Mouse (Mus musculus) heart, adult 2 months (tissue): ENCODE measurements around the gene Mab21l3. TPM values are rescaled to one million over a fixed set of nuclear protein-coding genes. Genes with fewer than 3 reads are reported as not detected.
A peak's percentile ranks its signal among the peaks of the same experiment; 100 is the strongest.

Source experiments
- DNase-seq, 2 experiments: peaks; one replicate each; pipeline ENCODE4 v3.0.0; 2021
- H3K27ac ChIP-seq: fragments of 200-600 bp; 2 replicates; pipeline ENCODE4 v1.8.1; 2022
- H3K27me3 ChIP-seq: fragments of 200-500 bp; 2 replicates; pipeline ENCODE4 v1.6.1; 2012; ENCODE audit warnings: mild to moderate bottlenecking, low read length, inconsistent platforms, mixed read lengths; ENCODE audit not compliant: control insufficient read depth, insufficient read depth
- H3K36me3 ChIP-seq: fragments of 200-500 bp; 2 replicates; pipeline ENCODE4 v1.6.1; 2012; ENCODE audit warnings: low read length, inconsistent platforms; ENCODE audit not compliant: control insufficient read depth, insufficient read depth
- H3K4me1 ChIP-seq: fragments of 200-500 bp; 2 replicates; pipeline ENCODE4 v1.6.1; 2011; ENCODE audit warnings: low read length; ENCODE audit not compliant: control insufficient read depth, insufficient read depth
- H3K4me3 ChIP-seq: fragments of 200-600 bp; 2 replicates; pipeline ENCODE4 v1.8.1; 2022
- H3K79me2 ChIP-seq: fragments of 200-500 bp; replicated peaks from 2 replicates; pipeline ENCODE4 v1.6.1; 2012; ENCODE audit warnings: mild to moderate bottlenecking, inconsistent platforms, low read length, moderate library complexity, mixed read lengths; ENCODE audit not compliant: control insufficient read depth, insufficient read depth
- H3K9ac ChIP-seq: fragments of 200-500 bp; 2 replicates; pipeline ENCODE4 v1.6.1; 2012; ENCODE audit warnings: low read depth, mild to moderate bottlenecking, control low read depth, inconsistent platforms, low read length, mixed read lengths
- CTCF ChIP-seq: fragments of 200-600 bp; IDR thresholded peaks from 2 replicates; pipeline ENCODE4 v1.8.1; 2022; ENCODE audit warnings: antibody characterized with exemption, mild to moderate bottlenecking, moderate library complexity
- EP300 ChIP-seq: fragments of 200-500 bp; IDR thresholded peaks from 2 replicates; pipeline ENCODE4 v1.6.1; 2011; ENCODE audit warnings: low read depth, low read length, control low read depth; ENCODE audit not compliant: insufficient read depth
- POLR2A ChIP-seq: fragments of 200-500 bp; IDR thresholded peaks from 2 replicates; pipeline ENCODE4 v1.6.1; 2011; ENCODE audit warnings: mild to moderate bottlenecking, low read depth, low read length, control low read depth; ENCODE audit not compliant: insufficient read depth
- WGBS: fragments of 180-500 bp; shearing (Covaris S2); methylation state at CpG from one replicate; pipeline ENCODE4 v1.1.7; 2018; 5-methylcytosine and 5-hydroxymethylcytosine counted together
- intact Hi-C: fragments of 180-260 bp; cut with DNase I; formaldehyde crosslinking; loops from one replicate; pipeline ENCODE4 v1.15.1; 2025
- polyA plus RNA-seq: library from polyadenylated mRNA; depleted of rRNA; stranded (reverse); fragments of >200 nt; gene quantifications from 2 replicates; pipeline ENCODE4 v1.2.3, GENCODE M21; 2012
- total RNA-seq, 2 experiments: library from RNA; stranded (reverse); gene quantifications; 2 replicates each; pipeline ENCODE4 v1.2.3; 2021

Gene Mab21l3
- total and polyA plus RNA-seq, 3 experiments = 0.16 TPM; not detected in 2

DNA sequence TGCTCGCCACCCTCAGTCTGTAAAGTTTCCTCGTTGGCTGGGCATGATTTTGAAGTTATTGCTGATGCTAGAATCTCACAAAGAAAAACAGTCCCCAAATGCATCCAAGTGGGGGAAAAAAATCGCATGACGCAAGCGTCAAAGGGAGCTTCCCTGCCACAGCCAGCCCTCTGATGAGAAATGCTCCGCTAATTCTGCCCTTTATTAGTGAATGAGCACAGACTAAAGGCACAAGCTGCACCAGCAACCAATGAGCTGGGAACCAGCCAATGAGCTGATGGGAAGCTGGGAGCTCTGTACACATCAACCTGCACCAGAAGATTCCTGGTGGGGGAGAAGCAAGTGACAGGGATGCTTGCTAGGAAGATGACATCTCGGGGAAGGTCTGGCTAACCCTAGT, 11.0 kb upstream of the Mab21l3 start:
- Histone ChIP-seq H3K36me3 (no peaks in the 10 kb centered on the region; the same call in 1 of the 2 replicates), H3K79me2 (no peaks in the 10 kb centered on the region), H3K27ac (no peak overlapping the region), H3K27me3 (no peaks in the 10 kb centered on the region), H3K4me1 (no peaks in the 10 kb centered on the region), H3K4me3 (no peak overlapping the region), H3K9ac (no peak overlapping the region)
- no peak for DNase-seq
- TF ChIP-seq POLR2A = no peak
- TF ChIP-seq EP300 = no peak
- TF ChIP-seq CTCF = no peak
- WGBS = 92% methylated on average over 7 of the region's 7 CpGs
- intact Hi-C loops = no loop called here

GRCm38 (mm10) chr3:101854075-101854474, 5.3 kb upstream of the Mab21l3 start:
- no peak for TF ChIP-seq EP300
- no peak for TF ChIP-seq CTCF
- no peak for TF ChIP-seq POLR2A
- 88% methylated on average over 1 of the region's 1 CpGs for WGBS
- no peak overlapping the region for H3K9ac ChIP-seq

DNA sequence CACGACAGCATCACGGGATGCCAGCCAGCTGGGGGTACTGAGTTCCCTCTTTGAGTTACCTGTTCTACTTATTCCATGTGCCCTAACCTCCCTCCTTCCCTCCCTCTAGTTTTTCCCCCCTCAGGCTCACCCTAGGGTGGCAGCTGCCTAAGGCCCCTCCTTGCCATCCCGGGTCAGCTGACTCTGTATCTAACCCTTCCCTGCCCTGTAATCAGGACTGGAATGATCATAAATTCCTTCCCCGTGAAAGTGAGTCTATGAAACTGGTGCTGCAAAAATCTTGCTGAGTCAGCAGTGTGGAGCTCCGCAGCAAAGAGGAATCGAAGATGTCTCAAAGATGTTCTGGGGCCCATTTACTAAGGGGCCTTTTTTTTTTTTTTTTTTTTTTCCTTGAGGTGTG, 2.6 kb upstream of the Mab21l3 start:
- no peaks in the 10 kb centered on the region for H3K4me1 ChIP-seq
- 62% methylated on average over 6 of the region's 6 CpGs for WGBS
- H3K79me2 ChIP-seq = no peaks in the 10 kb centered on the region
- DNase-seq = no peak
- no peak overlapping the region for H3K9ac ChIP-seq
- H3K27me3 ChIP-seq = no peaks in the 10 kb centered on the region
- no peak for TF ChIP-seq EP300
- no peak for TF ChIP-seq POLR2A
- TF ChIP-seq CTCF = no peak
- H3K4me3 ChIP-seq = no peak overlapping the region
- H3K36me3 ChIP-seq = no peaks in the 10 kb centered on the region
- H3K27ac ChIP-seq = no peak overlapping the region
- intact Hi-C loops = no loop called here

More at GRCm38 (mm10) chr3:101854075-101854474, 5.3 kb upstream of the Mab21l3 start:
- Histone ChIP-seq H3K36me3 (no peaks in the 10 kb centered on the region), H3K27ac (no peak overlapping the region), H3K4me1 (no peaks in the 10 kb centered on the region), H3K27me3 (no peaks in the 10 kb centered on the region), H3K79me2 (no peaks in the 10 kb centered on the region), H3K4me3 (no peak overlapping the region)
- DNase-seq = no peak
- intact Hi-C loops = no loop called here

DNA sequence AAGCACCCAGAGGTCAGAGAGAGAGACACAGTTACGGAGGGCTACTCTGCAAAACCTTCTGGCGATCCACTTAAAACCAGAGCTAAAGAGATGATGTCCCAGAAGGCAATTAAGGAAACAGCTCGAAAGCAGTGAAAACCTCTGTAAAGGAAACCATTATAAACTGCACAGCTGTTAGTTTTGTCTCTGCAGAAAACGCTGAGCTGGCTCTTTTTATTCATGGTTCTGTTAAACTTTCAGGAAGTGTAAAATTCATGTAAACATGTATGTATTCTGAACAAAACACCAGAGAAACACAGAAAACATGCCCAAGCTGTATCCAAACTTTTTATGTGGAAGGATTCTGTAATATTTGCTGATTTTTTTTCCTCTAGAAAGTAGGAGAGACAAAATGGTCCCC, 2.7 kb downstream of the Mab21l3 start:
- intact Hi-C loops = no loop called here
- no peaks in the 10 kb centered on the region for H3K79me2 ChIP-seq

DNA sequence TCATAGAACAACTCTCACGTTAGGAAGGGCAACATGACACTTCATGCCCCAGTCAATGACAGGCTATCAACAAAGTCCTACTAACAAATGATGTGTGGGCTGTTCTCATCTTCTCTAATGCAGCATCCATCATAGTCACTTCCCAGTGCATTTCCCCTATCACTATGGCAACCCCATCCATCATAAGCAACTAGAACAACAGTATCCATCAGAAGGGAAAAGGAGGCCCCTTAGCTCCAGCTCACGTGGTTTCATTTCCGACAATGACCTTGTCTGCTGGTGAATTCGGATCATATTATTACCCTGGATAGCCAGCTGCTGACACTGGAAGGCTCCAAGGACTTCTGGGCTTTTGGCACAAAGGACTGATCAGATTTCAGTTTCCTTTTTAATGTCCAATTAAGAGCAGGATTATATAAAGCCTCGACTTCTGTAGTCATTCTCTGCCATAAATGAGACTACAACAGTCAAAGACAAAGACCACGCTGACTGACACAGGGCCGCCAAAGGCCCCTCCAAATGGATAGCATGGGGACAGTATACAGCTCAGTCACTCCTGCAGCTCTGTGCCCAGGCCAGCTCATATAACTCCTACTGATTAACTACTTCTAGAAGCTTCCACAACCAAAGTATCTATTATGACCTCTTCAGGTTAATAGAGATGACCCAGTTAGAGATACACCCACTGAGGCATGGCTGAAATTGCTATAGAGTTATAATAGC, 6.2 kb downstream of the Mab21l3 start:
- Histone ChIP-seq H3K27ac (no peak overlapping the region), H3K36me3 (no peaks in the 10 kb centered on the region), H3K9ac (no peak overlapping the region), H3K79me2 (no peaks in the 10 kb centered on the region), H3K4me3 (no peak overlapping the region), H3K4me1 (no peaks in the 10 kb centered on the region), H3K27me3 (no peaks in the 10 kb centered on the region)
- WGBS = 81% methylated on average over 7 of the region's 7 CpGs
- intact Hi-C loops = no loop called here
- no peak for DNase-seq
- no peak for TF ChIP-seq EP300
- no peak for TF ChIP-seq CTCF

More for the DNA sequence above, 2.7 kb downstream of the Mab21l3 start:
- Histone ChIP-seq H3K27me3 (no peaks in the 10 kb centered on the region), H3K27ac (no peak overlapping the region), H3K4me3 (no peak overlapping the region), H3K9ac (no peak overlapping the region), H3K4me1 (no peaks in the 10 kb centered on the region), H3K36me3 (no peaks in the 10 kb centered on the region)
- no peak for TF ChIP-seq POLR2A
- no peak for TF ChIP-seq EP300
- no peak for TF ChIP-seq CTCF
- no peak for DNase-seq
- 69% methylated on average over 4 of the region's 4 CpGs for WGBS

DNA sequence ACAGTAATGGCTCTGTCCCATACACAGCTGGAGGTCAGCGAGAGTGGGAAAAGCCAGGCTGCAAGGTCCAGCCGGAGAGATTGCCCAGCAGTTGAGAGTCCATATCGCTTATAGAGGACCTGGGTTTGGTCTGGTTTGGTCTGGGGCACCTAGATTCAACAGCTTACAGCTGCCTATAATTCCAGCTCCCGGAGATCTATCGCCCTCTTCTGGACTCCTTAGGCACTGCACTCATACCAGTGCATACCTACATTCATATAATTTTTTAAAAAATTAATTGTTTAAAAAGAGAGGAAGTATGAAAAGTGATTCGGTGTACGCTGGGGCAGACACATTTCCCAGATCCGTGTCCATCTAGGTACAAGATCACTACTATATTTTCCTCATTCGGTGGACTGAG, 9.4 kb downstream of the Mab21l3 start:
- 92% methylated on average over 9 of the region's 9 CpGs for WGBS
- peak; percentile 27 for TF ChIP-seq CTCF
- TF ChIP-seq POLR2A = no peak
- no peak for TF ChIP-seq EP300
- DNase-seq = no peak
- H3K4me1 ChIP-seq = no peaks in the 10 kb centered on the region
- no peaks in the 10 kb centered on the region for H3K36me3 ChIP-seq
- H3K9ac ChIP-seq = no peak overlapping the region
- H3K4me3 ChIP-seq = no peak overlapping the region
- no peak overlapping the region for H3K27ac ChIP-seq
- H3K79me2 ChIP-seq = no peaks in the 10 kb centered on the region
- intact Hi-C loops = no loop called here
- H3K27me3 ChIP-seq = no peaks in the 10 kb centered on the region
